Mouse (Mus musculus) liver, embryonic 14.5 days (tissue): ENCODE results near the gene Hirip3. TPM values are rescaled to one million over a fixed set of nuclear protein-coding genes. Genes with fewer than 3 reads are reported as not detected.

Experiments
- ATAC-seq: fragments of 200-750 bp; cut with Nextera tagmentation; 2 replicates; pipeline ENCODE4 v1.8.0; 2017; ENCODE audit warnings: moderate number of reproducible peaks, mild to moderate bottlenecking, moderate library complexity; ENCODE audit not compliant: insufficient read depth
- DNase-seq, 3 experiments: peaks; one replicate each; pipeline ENCODE4 v3.0.0-alpha.2; 2012 to 2013; ENCODE audit warnings: low read depth in 3 of 3, low spot score in 3 of 3
- H3K27ac ChIP-seq: fragments of 300-500 bp; sonication (generic); 2 replicates; pipeline ENCODE4 v1.5.1; 2014; ENCODE audit warnings: moderate library complexity, mild to moderate bottlenecking, control low read depth, inconsistent platforms
- H3K27me3 ChIP-seq: fragments of 300-500 bp; sonication (generic); 2 replicates; pipeline ENCODE4 v1.6.1; 2014; ENCODE audit warnings: mild to moderate bottlenecking, low read length, moderate library complexity; ENCODE audit not compliant: control insufficient read depth, insufficient read depth
- H3K36me3 ChIP-seq: fragments of 300-500 bp; sonication (generic); replicated peaks from 2 replicates; pipeline ENCODE4 v1.6.1; 2014; ENCODE audit warnings: low read depth; ENCODE audit not compliant: control insufficient read depth, insufficient read depth
- H3K4me1 ChIP-seq, 2 experiments: fragments of 200-500 bp in 1 of 2; fragments of 300-500 bp in 1 of 2; sonication (generic) in 1 of 2; replicated peaks; 2 replicates each; pipeline ENCODE4 v1.6.1; 2012 to 2014; ENCODE audit warnings: antibody characterized with exemption in 1 of 2, inconsistent platforms in 1 of 2, low read length in 1 of 2; ENCODE audit not compliant: control insufficient read depth in 2 of 2, insufficient read depth in 2 of 2
- H3K4me2 ChIP-seq: fragments of 300-500 bp; sonication (generic); 2 replicates; pipeline ENCODE4 v1.6.1; 2014; ENCODE audit warnings: low read depth, mild to moderate bottlenecking, control low read depth, moderate library complexity
- H3K4me3 ChIP-seq, 2 experiments: fragments of 200-500 bp in 1 of 2; fragments of 300-500 bp in 1 of 2; sonication (generic) in 1 of 2; 2 replicates each; pipeline ENCODE4 v1.5.1; 2012 to 2014; ENCODE audit warnings: low read depth in 2 of 2, low read length in 2 of 2, mild to moderate bottlenecking in 2 of 2, control low read depth in 1 of 2, inconsistent platforms in 1 of 2, moderate library complexity in 1 of 2; ENCODE audit not compliant: insufficient read depth in 1 of 2
- H3K9ac ChIP-seq: fragments of 300-500 bp; sonication (generic); replicated peaks from 2 replicates; pipeline ENCODE4 v1.6.1; 2014; ENCODE audit warnings: mild to moderate bottlenecking, control low read depth, moderate library complexity
- H3K9me3 ChIP-seq: fragments of 300-500 bp; sonication (generic); 2 replicates; pipeline ENCODE4 v1.6.1; 2016; ENCODE audit warnings: low read length, mixed read lengths; ENCODE audit not compliant: control insufficient read depth
- CTCF ChIP-seq: IDR thresholded peaks from 2 replicates; pipeline ENCODE4 v1.5.1; 2016; ENCODE audit warnings: antibody characterized with exemption, low read depth, control low read depth
- EP300 ChIP-seq: IDR thresholded peaks from 2 replicates; pipeline ENCODE4 v1.6.1; 2016; ENCODE audit warnings: antibody characterized with exemption, low read depth
- WGBS: fragments of 180-500 bp; shearing (Covaris S2); extraction: QIAGEN DNeasy Blood & Tissue Kit; methylation state at CpG from one replicate; pipeline ENCODE4 v1.1.7; 2014; ENCODE audit not compliant: insufficient replicate concordance; 5-methylcytosine and 5-hydroxymethylcytosine counted together
- polyA plus RNA-seq, 2 experiments: library from polyadenylated mRNA; depleted of rRNA in 1 of 2; stranded (reverse) in 1 of 2; unstranded in 1 of 2; fragments of >200 nt; fragmentation: Nextera tagmentation in 1 of 2; extraction: Ambion mirVana in 1 of 2; gene quantifications; 2 replicates each; pipeline versions ENCODE4 v1.2.1 to v1.2.3; 2012 to 2014

The Hirip3 gene
- polyA plus RNA-seq, 2 experiments, result 5.2 to 58.1 TPM

DNA sequence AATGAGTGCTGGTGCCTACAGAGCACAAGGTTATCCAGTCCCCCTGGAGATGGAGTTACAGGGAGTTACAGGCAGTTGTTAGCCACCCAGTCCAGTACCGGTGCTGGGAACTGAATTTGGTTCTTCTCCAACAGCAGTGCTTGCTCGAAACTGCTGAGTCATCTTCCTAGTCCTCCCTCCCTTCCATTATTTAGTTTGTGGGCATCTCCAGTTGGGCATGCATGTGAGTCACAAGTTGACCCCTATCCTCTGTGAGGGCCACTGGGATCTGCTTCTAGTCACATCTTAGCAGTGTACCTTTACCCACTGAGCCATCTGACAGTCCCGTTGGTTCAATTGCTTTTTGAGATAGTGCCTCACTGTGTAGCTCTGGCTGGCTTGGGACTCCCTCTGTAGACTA is 43.8 kb downstream of the Hirip3 start:
- TF ChIP-seq CTCF (no peak), EP300 (no peak)
- ATAC-seq (no peak), DNase-seq (no peak)
- Histone ChIP-seq H3K36me3 (no peaks in the 10 kb centered on the region), H3K4me1 (peaks cover 4 to 5% of the 10 kb centered on the region in 2 experiments; a peak in 3 of 4 replicates), H3K27me3 (no peaks in the 10 kb centered on the region), H3K9me3 (no peaks in the 10 kb centered on the region), H3K4me2 (no peak overlapping the region), H3K27ac (no peak overlapping the region), H3K4me3 (no peak overlapping the region), H3K9ac (no peak overlapping the region)
- 36% methylated on average over 3 of the region's 3 CpGs for WGBS

DNA sequence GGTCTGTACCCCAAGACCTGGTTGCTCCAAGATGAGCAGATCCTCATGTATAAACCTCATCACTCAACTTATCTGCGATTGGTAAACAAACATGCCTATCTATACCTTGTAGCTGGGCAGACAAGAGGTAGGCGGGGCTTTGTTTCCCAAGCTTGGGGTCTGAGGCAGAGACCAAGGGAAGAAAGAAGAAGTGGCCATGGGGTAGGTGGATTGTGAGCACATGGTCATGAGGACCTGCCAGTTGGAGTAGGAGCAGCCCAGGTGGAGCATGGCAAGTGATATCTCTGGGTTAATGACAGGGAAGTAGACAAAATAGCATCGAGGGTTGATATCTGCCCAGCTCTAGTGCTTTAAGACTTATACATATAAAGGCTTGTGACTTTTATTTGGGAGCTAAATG is 53.1 kb downstream of the Hirip3 start:
- Histone ChIP-seq H3K27me3 (no peaks in the 10 kb centered on the region), H3K4me3 (no peak overlapping the region), H3K9ac (no peak overlapping the region), H3K4me1 (no peaks in the 10 kb centered on the region), H3K36me3 (no peaks in the 10 kb centered on the region), H3K9me3 (no peaks in the 10 kb centered on the region), H3K4me2 (no peak overlapping the region), H3K27ac (no peak overlapping the region)
- DNase-seq (no peak), ATAC-seq (no peak)
- WGBS, result 61% methylated on average over 3 of the region's 3 CpGs
- TF ChIP-seq CTCF (no peak), EP300 (no peak)

Other genes with a start within 250 kb of the Hirip3 start
Only the 30 nearest of the 31 such genes appear.
- 19.5 and 24.7 TPM in 2 replicates for gene Sgf29, start 212.7 kb upstream of the Hirip3 start, polyA plus RNA-seq (2012; rRNA removed)
- gene Sgf29, start 212.7 kb upstream of the Hirip3 start, polyA plus RNA-seq (2014; fragmentation: Nextera tagmentation; extraction: Ambion mirVana), result 23.6 and 34.4 TPM in 2 replicates
- gene Sult1a1, start 185.5 kb upstream of the Hirip3 start, polyA plus RNA-seq (2012; rRNA removed), result 4.5 and 6.4 TPM in 2 replicates
- 13.1 and 15.2 TPM in 2 replicates for gene Sult1a1, start 185.5 kb upstream of the Hirip3 start, polyA plus RNA-seq (2014; fragmentation: Nextera tagmentation; extraction: Ambion mirVana)
- 35.8 and 69.8 TPM in 2 replicates for gene Bola2, start 166.6 kb upstream of the Hirip3 start, polyA plus RNA-seq (2012; rRNA removed)
- 97.2 and 111 TPM in 2 replicates for gene Bola2, start 166.6 kb upstream of the Hirip3 start, polyA plus RNA-seq (2014; fragmentation: Nextera tagmentation; extraction: Ambion mirVana)
- 5.7 and 6.3 TPM in 2 replicates for gene Slx1b, start 166.2 kb upstream of the Hirip3 start, polyA plus RNA-seq (2012; rRNA removed)
- gene Slx1b, start 166.2 kb upstream of the Hirip3 start, polyA plus RNA-seq (2014; fragmentation: Nextera tagmentation; extraction: Ambion mirVana), result 1.8 and 2.0 TPM in 2 replicates
- gene Coro1a, start 154.2 kb upstream of the Hirip3 start, polyA plus RNA-seq (2012; rRNA removed), result 48.0 and 52.5 TPM in 2 replicates
- 65.6 and 81.5 TPM in 2 replicates for gene Coro1a, start 154.2 kb upstream of the Hirip3 start, polyA plus RNA-seq (2014; fragmentation: Nextera tagmentation; extraction: Ambion mirVana)
- 35.9 and 39.8 TPM in 2 replicates for gene Mapk3, start 102.4 kb upstream of the Hirip3 start, polyA plus RNA-seq (2012; rRNA removed)
- gene Mapk3, start 102.4 kb upstream of the Hirip3 start, polyA plus RNA-seq (2014; fragmentation: Nextera tagmentation; extraction: Ambion mirVana), result 14.4 and 15.5 TPM in 2 replicates
- 1.3 and 2.0 TPM in 2 replicates for gene Gdpd3, start 95.6 kb upstream of the Hirip3 start, polyA plus RNA-seq (2012; rRNA removed)
- 0.27 and 0.59 TPM in 2 replicates for gene Gdpd3, start 95.6 kb upstream of the Hirip3 start, polyA plus RNA-seq (2014; fragmentation: Nextera tagmentation; extraction: Ambion mirVana)
- gene Ypel3, start 85.0 kb upstream of the Hirip3 start, polyA plus RNA-seq (2012; rRNA removed), result 69.9 and 74.2 TPM in 2 replicates
- gene Ypel3, start 85.0 kb upstream of the Hirip3 start, polyA plus RNA-seq (2014; fragmentation: Nextera tagmentation; extraction: Ambion mirVana), result 76.0 and 83.3 TPM in 2 replicates
- gene Tbx6, start 80.5 kb upstream of the Hirip3 start, polyA plus RNA-seq (2012; rRNA removed), result 1.3 and 1.5 TPM in 2 replicates
- gene Tbx6, start 80.5 kb upstream of the Hirip3 start, polyA plus RNA-seq (2014; fragmentation: Nextera tagmentation; extraction: Ambion mirVana), result 0.43 and 0.47 TPM in 2 replicates
- 81.8 and 83.2 TPM in 2 replicates for gene Ppp4c, start 69.5 kb upstream of the Hirip3 start, polyA plus RNA-seq (2012; rRNA removed)
- gene Ppp4c, start 69.5 kb upstream of the Hirip3 start, polyA plus RNA-seq (2014; fragmentation: Nextera tagmentation; extraction: Ambion mirVana), result 105 and 117 TPM in 2 replicates
- 0.19 and 0.24 TPM in 2 replicates for gene Fam57b, start 64.3 kb upstream of the Hirip3 start, polyA plus RNA-seq (2012; rRNA removed)
- not detected in 2 replicates for gene Fam57b, start 64.3 kb upstream of the Hirip3 start, polyA plus RNA-seq (2014; fragmentation: Nextera tagmentation; extraction: Ambion mirVana)
- not detected in 2 replicates for gene 4930451I11Rik, start 30.3 kb upstream of the Hirip3 start, polyA plus RNA-seq (2012; rRNA removed)
- not detected in 2 replicates for gene 4930451I11Rik, start 30.3 kb upstream of the Hirip3 start, polyA plus RNA-seq (2014; fragmentation: Nextera tagmentation; extraction: Ambion mirVana)
- gene Doc2a, start 14.6 kb upstream of the Hirip3 start, polyA plus RNA-seq (2012; rRNA removed), result 0.02 TPM in 1 of 2 replicates, not detected in the other
- 0.18 TPM in 1 of 2 replicates, not detected in the other for gene Doc2a, start 14.6 kb upstream of the Hirip3 start, polyA plus RNA-seq (2014; fragmentation: Nextera tagmentation; extraction: Ambion mirVana)
- 22.7 and 25.1 TPM in 2 replicates for gene Ino80e, start 405 bp downstream of the Hirip3 start, polyA plus RNA-seq (2012; rRNA removed)
- 36.6 and 40.6 TPM in 2 replicates for gene Ino80e, start 405 bp downstream of the Hirip3 start, polyA plus RNA-seq (2014; fragmentation: Nextera tagmentation; extraction: Ambion mirVana)
- gene Taok2, start 22.7 kb downstream of the Hirip3 start, polyA plus RNA-seq (2012; rRNA removed), result 16.2 and 16.3 TPM in 2 replicates
- gene Taok2, start 22.7 kb downstream of the Hirip3 start, polyA plus RNA-seq (2014; fragmentation: Nextera tagmentation; extraction: Ambion mirVana), result 6.3 and 7.0 TPM in 2 replicates
- 10.8 and 15.3 TPM in 2 replicates for gene Tmem219, start 60.9 kb downstream of the Hirip3 start, polyA plus RNA-seq (2012; rRNA removed)
- 15.7 and 17.1 TPM in 2 replicates for gene Tmem219, start 60.9 kb downstream of the Hirip3 start, polyA plus RNA-seq (2014; fragmentation: Nextera tagmentation; extraction: Ambion mirVana)
- 4.0 and 4.3 TPM in 2 replicates for gene Kctd13, start 66.9 kb downstream of the Hirip3 start, polyA plus RNA-seq (2012; rRNA removed)
- 3.0 and 4.8 TPM in 2 replicates for gene Kctd13, start 66.9 kb downstream of the Hirip3 start, polyA plus RNA-seq (2014; fragmentation: Nextera tagmentation; extraction: Ambion mirVana)
- 0.04 TPM in 1 of 2 replicates, not detected in the other for gene Asphd1, start 87.6 kb downstream of the Hirip3 start, polyA plus RNA-seq (2012; rRNA removed)
- gene Asphd1, start 87.6 kb downstream of the Hirip3 start, polyA plus RNA-seq (2014; fragmentation: Nextera tagmentation; extraction: Ambion mirVana), result not detected in 2 replicates
- 0.19 and 0.40 TPM in 2 replicates for gene Sez6l2, start 88.6 kb downstream of the Hirip3 start, polyA plus RNA-seq (2012; rRNA removed)
- gene Sez6l2, start 88.6 kb downstream of the Hirip3 start, polyA plus RNA-seq (2014; fragmentation: Nextera tagmentation; extraction: Ambion mirVana), result not detected in 2 replicates
- 36.4 and 45.9 TPM in 2 replicates for gene Cdipt, start 113.9 kb downstream of the Hirip3 start, polyA plus RNA-seq (2012; rRNA removed)
- 32.6 and 34.3 TPM in 2 replicates for gene Cdipt, start 113.9 kb downstream of the Hirip3 start, polyA plus RNA-seq (2014; fragmentation: Nextera tagmentation; extraction: Ambion mirVana)
- 0.18 and 0.52 TPM in 2 replicates for gene Cdiptos, start 114.1 kb downstream of the Hirip3 start, polyA plus RNA-seq (2012; rRNA removed)
- gene Cdiptos, start 114.1 kb downstream of the Hirip3 start, polyA plus RNA-seq (2014; fragmentation: Nextera tagmentation; extraction: Ambion mirVana), result 0.20 and 0.64 TPM in 2 replicates
- 3.8 and 4.5 TPM in 2 replicates for gene Mvp, start 152.6 kb downstream of the Hirip3 start, polyA plus RNA-seq (2012; rRNA removed)
- 5.5 and 5.6 TPM in 2 replicates for gene Mvp, start 152.6 kb downstream of the Hirip3 start, polyA plus RNA-seq (2014; fragmentation: Nextera tagmentation; extraction: Ambion mirVana)
- gene Pagr1b, start 154.5 kb downstream of the Hirip3 start, polyA plus RNA-seq (2012; rRNA removed), result 0.10 and 0.30 TPM in 2 replicates
- gene Pagr1b, start 154.5 kb downstream of the Hirip3 start, polyA plus RNA-seq (2014; fragmentation: Nextera tagmentation; extraction: Ambion mirVana), result not detected in 2 replicates
- gene Pagr1a, start 155.4 kb downstream of the Hirip3 start, polyA plus RNA-seq (2012; rRNA removed), result 8.0 and 15.2 TPM in 2 replicates
- gene Pagr1a, start 155.4 kb downstream of the Hirip3 start, polyA plus RNA-seq (2014; fragmentation: Nextera tagmentation; extraction: Ambion mirVana), result 27.3 and 32.2 TPM in 2 replicates
- 7.5 and 15.7 TPM in 2 replicates for gene Gm42742, start 159.1 kb downstream of the Hirip3 start, polyA plus RNA-seq (2012; rRNA removed)
- 1.2 and 8.3 TPM in 2 replicates for gene Gm42742, start 159.1 kb downstream of the Hirip3 start, polyA plus RNA-seq (2014; fragmentation: Nextera tagmentation; extraction: Ambion mirVana)
- 0.08 and 0.55 TPM in 2 replicates for gene Prrt2, start 159.2 kb downstream of the Hirip3 start, polyA plus RNA-seq (2012; rRNA removed)
- gene Prrt2, start 159.2 kb downstream of the Hirip3 start, polyA plus RNA-seq (2014; fragmentation: Nextera tagmentation; extraction: Ambion mirVana), result 0.40 and 0.41 TPM in 2 replicates
- 91.4 and 97.5 TPM in 2 replicates for gene Maz, start 165.1 kb downstream of the Hirip3 start, polyA plus RNA-seq (2012; rRNA removed)
- gene Maz, start 165.1 kb downstream of the Hirip3 start, polyA plus RNA-seq (2014; fragmentation: Nextera tagmentation; extraction: Ambion mirVana), result 27.3 and 37.4 TPM in 2 replicates
- gene Kif22, start 180.5 kb downstream of the Hirip3 start, polyA plus RNA-seq (2012; rRNA removed), result 43.8 and 60.1 TPM in 2 replicates
- 101 and 112 TPM in 2 replicates for gene Kif22, start 180.5 kb downstream of the Hirip3 start, polyA plus RNA-seq (2014; fragmentation: Nextera tagmentation; extraction: Ambion mirVana)
- gene Zg16, start 225.4 kb downstream of the Hirip3 start, polyA plus RNA-seq (2012; rRNA removed), result 0.08 and 0.11 TPM in 2 replicates
- gene Zg16, start 225.4 kb downstream of the Hirip3 start, polyA plus RNA-seq (2014; fragmentation: Nextera tagmentation; extraction: Ambion mirVana), result not detected in 2 replicates
- 5.3 and 6.4 TPM in 2 replicates for gene AI467606, start 229.4 kb downstream of the Hirip3 start, polyA plus RNA-seq (2012; rRNA removed)
- gene AI467606, start 229.4 kb downstream of the Hirip3 start, polyA plus RNA-seq (2014; fragmentation: Nextera tagmentation; extraction: Ambion mirVana), result 7.6 and 8.5 TPM in 2 replicates